Mouse (Mus musculus) midbrain, embryonic 11.5 days (tissue): ENCODE results near the gene Chd2. TPM values are rescaled to one million over a fixed set of nuclear protein-coding genes. Genes with fewer than 3 reads are reported as not detected.
"Not testable (repeated sequence)": the region's sequence is repeated elsewhere in the genome, so short reads cannot be mapped to it uniquely, and the experiment has no call there.

ENCODE experiments used
- ATAC-seq: fragments of 200-750 bp; cut with Nextera tagmentation; 2 replicates; pipeline ENCODE4 v1.8.0; 2017; ENCODE audit warnings: moderate TSS enrichment, moderate library complexity; ENCODE audit not compliant: low FRiP score
- DNase-seq: peaks from one replicate; pipeline ENCODE4 v3.0.0; 2015; ENCODE audit warnings: low spot score; ENCODE audit errors: missing footprints
- H3K27ac ChIP-seq: fragments of 300-500 bp; sonication (generic); 2 replicates; pipeline ENCODE4 v1.5.1; 2014; ENCODE audit warnings: low read depth, low read length
- H3K27me3 ChIP-seq: fragments of 300-500 bp; sonication (generic); 2 replicates; pipeline ENCODE4 v1.6.1; 2014; ENCODE audit warnings: mild to moderate bottlenecking, low read length, moderate library complexity, mixed read lengths; ENCODE audit not compliant: control insufficient read depth, insufficient read depth
- H3K36me3 ChIP-seq: fragments of 300-500 bp; sonication (generic); 2 replicates; pipeline ENCODE4 v1.6.1; 2014; ENCODE audit warnings: mild to moderate bottlenecking, low read length, moderate library complexity, mixed read lengths; ENCODE audit not compliant: control insufficient read depth, insufficient read depth
- H3K4me1 ChIP-seq: fragments of 300-500 bp; sonication (generic); 2 replicates; pipeline ENCODE4 v1.6.1; 2014; ENCODE audit warnings: low read length; ENCODE audit not compliant: control insufficient read depth, insufficient read depth
- H3K4me2 ChIP-seq: fragments of 300-500 bp; sonication (generic); 2 replicates; pipeline ENCODE4 v1.6.1; 2014; ENCODE audit warnings: mild to moderate bottlenecking, moderate library complexity
- H3K4me3 ChIP-seq: fragments of 300-500 bp; sonication (generic); 2 replicates; pipeline ENCODE4 v1.5.1; 2014; ENCODE audit warnings: low read depth, low read length
- H3K9ac ChIP-seq: fragments of 300-500 bp; sonication (generic); 2 replicates; pipeline ENCODE4 v1.6.1; 2014; ENCODE audit warnings: low read length
- H3K9me3 ChIP-seq: fragments of 300-500 bp; sonication (generic); 2 replicates; pipeline ENCODE4 v1.6.1; 2016; ENCODE audit warnings: low read length; ENCODE audit not compliant: control insufficient read depth
- WGBS: fragments of 180-500 bp; shearing (Covaris S2); extraction: QIAGEN DNeasy Blood & Tissue Kit; methylation state at CpG from one replicate; pipeline ENCODE4 v1.1.7; 2014; 5-methylcytosine and 5-hydroxymethylcytosine counted together
- polyA plus RNA-seq: library from polyadenylated mRNA; unstranded; fragments of >200 nt; fragmentation: Nextera tagmentation; extraction: Ambion mirVana; gene quantifications from 2 replicates; pipeline ENCODE4 v1.2.1, GENCODE M21; 2014

The Chd2 gene
- polyA plus RNA-seq, 1 experiment from 2014 or later = 41.7 TPM

GRCm38 (mm10) chr7:73531506-73532093 is 10.0 kb downstream of the Chd2 start:
- no peak overlapping the region for H3K4me2 ChIP-seq
- no peaks in the 10 kb centered on the region for H3K27me3 ChIP-seq
- no peak overlapping the region for H3K9ac ChIP-seq
- H3K9me3 ChIP-seq = no peaks in the 10 kb centered on the region
- H3K4me1 ChIP-seq = peaks cover 7% of the 10 kb centered on the region; the same call in 1 of the 2 replicates
- WGBS = 87% methylated on average over 7 of the region's 7 CpGs
- ATAC-seq (no peak), DNase-seq (no peak)
- H3K36me3 ChIP-seq = no peaks in the 10 kb centered on the region; the same call in 1 of the 2 replicates
- H3K4me3 ChIP-seq = no peak overlapping the region
- H3K27ac ChIP-seq = no peak overlapping the region

GRCm38 (mm10) chr7:73530846-73531245 is 10.8 kb downstream of the Chd2 start:
- DNase-seq (no peak), ATAC-seq (no peak)
- Histone ChIP-seq H3K9ac (no peak overlapping the region), H3K27me3 (no peaks in the 10 kb centered on the region), H3K9me3 (no peaks in the 10 kb centered on the region), H3K4me1 (peaks cover 3% of the 10 kb centered on the region; the same call in 1 of the 2 replicates), H3K27ac (no peak overlapping the region), H3K4me3 (no peak overlapping the region), H3K4me2 (no peak overlapping the region), H3K36me3 (no peaks in the 10 kb centered on the region; the same call in 1 of the 2 replicates)
- 91% methylated on average over 5 of the region's 5 CpGs for WGBS

GRCm38 (mm10) chr7:73530164-73530563 is 11.5 kb downstream of the Chd2 start:
- ATAC-seq = no peak
- Histone ChIP-seq H3K27me3 (no peaks in the 10 kb centered on the region), H3K4me2 (no peak overlapping the region), H3K27ac (no peak overlapping the region), H3K9me3 (no peaks in the 10 kb centered on the region), H3K4me1 (peaks cover 2% of the 10 kb centered on the region; the same call in 1 of the 2 replicates), H3K36me3 (no peaks in the 10 kb centered on the region; the same call in 1 of the 2 replicates), H3K9ac (no peak overlapping the region), H3K4me3 (no peak overlapping the region)
- no peak for DNase-seq
- WGBS = 93% methylated on average over 5 of the region's 5 CpGs

- Histone ChIP-seq H3K4me1 (peaks cover 4% of the 10 kb centered on the region; the same call in 1 of the 2 replicates), H3K4me2 (no peak overlapping the region), H3K9me3 (no peaks in the 10 kb centered on the region), H3K36me3 (no peaks in the 10 kb centered on the region; the same call in 1 of the 2 replicates), H3K27ac (no peak overlapping the region), H3K4me3 (no peak overlapping the region), H3K27me3 (no peaks in the 10 kb centered on the region), H3K9ac (no peak overlapping the region)
- ATAC-seq (no peak), DNase-seq (no peak)
- 92% methylated on average over 6 of the region's 6 CpGs for WGBS
Measured at GRCm38 (mm10) chr7:73529261-73529660, 12.4 kb downstream of the Chd2 start.

- H3K4me2 ChIP-seq, H3K9me3 ChIP-seq, DNase-seq, H3K9ac ChIP-seq, H3K27me3 ChIP-seq, ATAC-seq, H3K36me3 ChIP-seq, H3K4me3 ChIP-seq, H3K27ac ChIP-seq, H3K4me1 ChIP-seq: not testable (repeated sequence)
- WGBS = 92% methylated on average over 7 of the region's 7 CpGs
Measured at GRCm38 (mm10) chr7:73528377-73528894, 13.2 kb downstream of the Chd2 start.

GRCm38 (mm10) chr7:73527225-73527624 is 14.4 kb downstream of the Chd2 start:
- H3K27ac ChIP-seq = no peak overlapping the region
- H3K36me3 ChIP-seq = no peaks in the 10 kb centered on the region; the same call in 1 of the 2 replicates

GRCm38 (mm10) chr7:73524454-73524952 is 17.1 kb downstream of the Chd2 start:
- WGBS = 52% methylated on average over 9 of the region's 9 CpGs
- Histone ChIP-seq H3K4me3 (no peak overlapping the region), H3K4me1 (peaks cover 6% of the 10 kb centered on the region; the same call in 1 of the 2 replicates), H3K9ac (peak overlapping the region; percentile 20; the same call in 1 of the 2 replicates), H3K27ac (peak overlapping the region; percentile 76), H3K4me2 (no peak overlapping the region), H3K36me3 (peaks cover under 1% of the 10 kb centered on the region; the same call in 1 of the 2 replicates), H3K27me3 (no peaks in the 10 kb centered on the region), H3K9me3 (no peaks in the 10 kb centered on the region)
- ATAC-seq = peak; percentile 67
- DNase-seq = peak; percentile 91

More at GRCm38 (mm10) chr7:73527225-73527624, 14.4 kb downstream of the Chd2 start:
- H3K4me1 ChIP-seq = peaks cover 2% of the 10 kb centered on the region; the same call in 1 of the 2 replicates
- H3K4me3 ChIP-seq = no peak overlapping the region
- no peak for ATAC-seq
- H3K4me2 ChIP-seq = no peak overlapping the region
- WGBS = 92% methylated on average over 4 of the region's 4 CpGs
- no peak overlapping the region for H3K9ac ChIP-seq
- DNase-seq = no peak
- H3K27me3 ChIP-seq = no peaks in the 10 kb centered on the region
- H3K9me3 ChIP-seq = no peaks in the 10 kb centered on the region

GRCm38 (mm10) chr7:73523608-73524259 is 17.9 kb downstream of the Chd2 start:
- DNase-seq (no peak), ATAC-seq (no peak)
- Histone ChIP-seq H3K27ac (no peak overlapping the region), H3K9ac (no peak overlapping the region), H3K9me3 (no peaks in the 10 kb centered on the region), H3K36me3 (peaks cover 7% of the 10 kb centered on the region), H3K27me3 (no peaks in the 10 kb centered on the region), H3K4me2 (no peak overlapping the region), H3K4me1 (peaks cover 6% of the 10 kb centered on the region; the same call in 1 of the 2 replicates), H3K4me3 (no peak overlapping the region)
- 86% methylated on average over 1 of the region's 1 CpGs for WGBS

- Histone ChIP-seq H3K9ac (no peak overlapping the region), H3K36me3 (peaks cover 7% of the 10 kb centered on the region), H3K27me3 (no peaks in the 10 kb centered on the region), H3K4me1 (peaks cover 6% of the 10 kb centered on the region; the same call in 1 of the 2 replicates), H3K9me3 (no peaks in the 10 kb centered on the region), H3K4me3 (no peak overlapping the region), H3K27ac (no peak overlapping the region), H3K4me2 (no peak overlapping the region)
- ATAC-seq (no peak), DNase-seq (no peak)
- WGBS = 87% methylated on average over 6 of the region's 6 CpGs
Measured at GRCm38 (mm10) chr7:73523183-73523582, 18.4 kb downstream of the Chd2 start.
